Mouse (Mus musculus): ENCODE results near the gene Ndufb7. TPM values are rescaled to one million over a fixed set of nuclear protein-coding genes. Genes with fewer than 3 reads are reported as not detected.

Gene Ndufb7
- total and polyA plus RNA-seq, 3 experiments: 144 to 331 (median 223) TPM

GRCm38 (mm10) chr8:83618566-83618965 is 52.1 kb downstream of the Ndufb7 start:
- H3K4me2 ChIP-seq (ENCODE audit: insufficient read depth, low read depth, poor library complexity, severe bottlenecking): no peak overlapping the region
- dilution Hi-C loops (cut with MboI; ENCODE audit: extremely low pct_ligation_motif_present, extremely low pct_unique_long_range_greater_than_20kb, low sequenced_read_pairs) (no loop called here), in situ Hi-C loops (cut with MboI; ENCODE audit: low pct_ligation_motif_present, low pct_unique_long_range_greater_than_20kb, low sequenced_read_pairs) (no loop called here)
- no peak for TF ChIP-seq POLR2AphosphoS2 (IDR thresholded peaks at IDR 0.05; ENCODE audit: low read depth, low read length)
- no peak for TF ChIP-seq NRF1 (IDR thresholded peaks at IDR 0.05; ENCODE audit: low read depth, low read length)
- no peak for TF ChIP-seq ETS1 (conservative IDR thresholded peaks at IDR 0.05; ENCODE audit: low read depth, low read length)
- TF ChIP-seq POLR2A (IDR thresholded peaks at IDR 0.05; ENCODE audit: low read depth, low read length): no peak
- TF ChIP-seq PAX5 (IDR thresholded peaks at IDR 0.05; ENCODE audit: low read length): no peak
- no peak for TF ChIP-seq NELFE (IDR thresholded peaks at IDR 0.05; ENCODE audit: low read depth, low read length)
- no peak for TF ChIP-seq MAZ (IDR thresholded peaks at IDR 0.05; ENCODE audit: low read depth, low read length)
- no peak for TF ChIP-seq TBP (conservative IDR thresholded peaks at IDR 0.05; ENCODE audit: low read depth, low read length)
- no peak for TF ChIP-seq ZMIZ1 (IDR thresholded peaks at IDR 0.05; ENCODE audit: low read depth, low read length)
- no peak for TF ChIP-seq IRF4 (IDR thresholded peaks at IDR 0.05; ENCODE audit: low read depth, low read length)
- TF ChIP-seq JUN (IDR thresholded peaks at IDR 0.05; ENCODE audit: insufficient read depth, low read depth, low read length): no peak
- TF ChIP-seq ZNF384 (IDR thresholded peaks at IDR 0.05; ENCODE audit: low read depth, low read length): no peak
- no peak for TF ChIP-seq UBTF (IDR thresholded peaks at IDR 0.05; ENCODE audit: low read depth, low read length)
- no peak for TF ChIP-seq ZC3H11A (IDR thresholded peaks at IDR 0.05; ENCODE audit: low read depth, low read length)
- TF ChIP-seq RAD21 (IDR thresholded peaks at IDR 0.05; ENCODE audit: low read depth, low read length): no peak
- no peak for TF ChIP-seq ZKSCAN1 (IDR thresholded peaks at IDR 0.05; ENCODE audit: borderline replicate concordance, low read depth, low read length)
- TF ChIP-seq SIN3A (IDR thresholded peaks at IDR 0.05; ENCODE audit: low read length): no peak
- H3K36me3 ChIP-seq (replicated peaks in 1 of 2; ENCODE audit: control insufficient read depth in 1 of 2, insufficient read depth in 1 of 2, low read length in 1 of 2): peaks cover 0 to 7% of the 10 kb centered on the region in 2 experiments
- H3K27me3 ChIP-seq (replicated peaks): no peaks in the 10 kb centered on the region
- no peak overlapping the region for H3K27ac ChIP-seq (ENCODE audit: insufficient read depth, low read depth)
- H3K9me3 ChIP-seq (replicated peaks; ENCODE audit: low read length): peaks cover 2% of the 10 kb centered on the region
- no peaks in the 10 kb centered on the region for H3K79me2 ChIP-seq (replicated peaks; ENCODE audit: control insufficient read depth, extremely low read depth, insufficient read depth, poor library complexity, severe bottlenecking)
- H3K4me3 ChIP-seq (replicated peaks in 1 of 3; ENCODE audit: low read depth in 2 of 3, low read length in 2 of 3, poor library complexity in 1 of 3): no peak overlapping the region
- H3K4me1 ChIP-seq (ENCODE audit: control insufficient read depth in 1 of 2, insufficient read depth in 2 of 2): peaks cover 8 to 28% of the 10 kb centered on the region in 2 experiments
- no peak for DNase-seq (ENCODE audit: extremely low read depth)
- no peak overlapping the region for H3K9ac ChIP-seq (ENCODE audit: insufficient read depth, low read depth)

- Histone ChIP-seq H3K4me3 (replicated peaks in 1 of 3; ENCODE audit: low read depth in 2 of 3, low read length in 2 of 3, poor library complexity in 1 of 3) (no peak overlapping the region), H3K79me2 (replicated peaks; ENCODE audit: control insufficient read depth, extremely low read depth, insufficient read depth, poor library complexity, severe bottlenecking) (no peaks in the 10 kb centered on the region), H3K4me2 (ENCODE audit: insufficient read depth, low read depth, poor library complexity, severe bottlenecking) (no peak overlapping the region), H3K4me1 (ENCODE audit: control insufficient read depth in 1 of 2, insufficient read depth in 2 of 2) (peaks cover 15 to 35% of the 10 kb centered on the region in 2 experiments), H3K9ac (ENCODE audit: insufficient read depth, low read depth) (no peak overlapping the region), H3K27me3 (replicated peaks) (no peaks in the 10 kb centered on the region), H3K36me3 (replicated peaks in 1 of 2; ENCODE audit: control insufficient read depth in 1 of 2, insufficient read depth in 1 of 2, low read length in 1 of 2) (no peaks in the 10 kb centered on the region), H3K9me3 (replicated peaks; ENCODE audit: low read length) (peaks cover 2% of the 10 kb centered on the region), H3K27ac (ENCODE audit: insufficient read depth, low read depth) (no peak overlapping the region)
- no peak for DNase-seq (ENCODE audit: extremely low read depth)
- in situ Hi-C loops (cut with MboI; ENCODE audit: low pct_ligation_motif_present, low pct_unique_long_range_greater_than_20kb, low sequenced_read_pairs): no loop called here
- dilution Hi-C loops (cut with MboI; ENCODE audit: extremely low pct_ligation_motif_present, extremely low pct_unique_long_range_greater_than_20kb, low sequenced_read_pairs): no loop called here
- TF ChIP-seq RAD21 (IDR thresholded peaks at IDR 0.05; ENCODE audit: low read depth, low read length) (no peak), IRF4 (IDR thresholded peaks at IDR 0.05; ENCODE audit: low read depth, low read length) (0 out of 2 replicates have a peak, but pooled peaks have one; percentile 13), RCOR1 (conservative IDR thresholded peaks at IDR 0.05; ENCODE audit: low read depth, low read length) (no peak), EP300 (IDR thresholded peaks at IDR 0.05; ENCODE audit: low read length) (peak; percentile 44; the same call in 1 of the 2 replicates), BHLHE40 (IDR thresholded peaks at IDR 0.05; ENCODE audit: low read depth, low read length) (0 out of 2 replicates have a peak, but pooled peaks have one; percentile 25), ETS1 (conservative IDR thresholded peaks at IDR 0.05; ENCODE audit: low read depth, low read length) (peak; percentile 40; the same call in 1 of the 2 replicates), JUN (IDR thresholded peaks at IDR 0.05; ENCODE audit: insufficient read depth, low read depth, low read length) (peak; percentile 34; the same call in 1 of the 2 replicates)
Measured at GRCm38 (mm10) chr8:83619568-83620285, 53.3 kb downstream of the Ndufb7 start.

Other genes with a start within 250 kb of the Ndufb7 start
- gene Elmod2, start 234.2 kb upstream of the Ndufb7 start, total RNA-seq (2012; rRNA removed): 6.0 and 7.7 TPM in 2 replicates
- 9.8 and 10.8 TPM in 2 replicates for gene Elmod2, start 234.2 kb upstream of the Ndufb7 start, total RNA-seq (2014; rRNA removed)
- 6.6 and 7.4 TPM in 2 replicates for gene Elmod2, start 234.2 kb upstream of the Ndufb7 start, polyA plus RNA-seq (2012; ENCODE audit: insufficient read length, low read depth)
- gene Mgat4d, start 218.2 kb upstream of the Ndufb7 start, total RNA-seq (2012; rRNA removed): not detected in 2 replicates
- not detected in 2 replicates for gene Mgat4d, start 218.2 kb upstream of the Ndufb7 start, total RNA-seq (2014; rRNA removed)
- 0.17 TPM in 1 of 2 replicates, not detected in the other for gene Mgat4d, start 218.2 kb upstream of the Ndufb7 start, polyA plus RNA-seq (2012; ENCODE audit: insufficient read length, low read depth)
- 0.59 TPM in 2 replicates for gene Clgn, start 176.8 kb upstream of the Ndufb7 start, total RNA-seq (2012; rRNA removed)
- 1.2 and 1.3 TPM in 2 replicates for gene Clgn, start 176.8 kb upstream of the Ndufb7 start, total RNA-seq (2014; rRNA removed)
- 1.4 and 1.5 TPM in 2 replicates for gene Clgn, start 176.8 kb upstream of the Ndufb7 start, polyA plus RNA-seq (2012; ENCODE audit: insufficient read length, low read depth)
- 28.9 and 37.8 TPM in 2 replicates for gene Scoc, start 108.3 kb upstream of the Ndufb7 start, total RNA-seq (2012; rRNA removed)
- gene Scoc, start 108.3 kb upstream of the Ndufb7 start, total RNA-seq (2014; rRNA removed): 79.7 and 85.9 TPM in 2 replicates
- 25.4 and 34.5 TPM in 2 replicates for gene Scoc, start 108.3 kb upstream of the Ndufb7 start, polyA plus RNA-seq (2012; ENCODE audit: insufficient read length, low read depth)
- not detected in 2 replicates for gene Olfr370, start 30.9 kb upstream of the Ndufb7 start, total RNA-seq (2012; rRNA removed)
- gene Olfr370, start 30.9 kb upstream of the Ndufb7 start, total RNA-seq (2014; rRNA removed): not detected in 2 replicates
- gene Olfr370, start 30.9 kb upstream of the Ndufb7 start, polyA plus RNA-seq (2012; ENCODE audit: insufficient read length, low read depth): 0.10 TPM in 1 of 2 replicates, not detected in the other
- 130 and 171 TPM in 2 replicates for gene Tecr, start 41.3 kb downstream of the Ndufb7 start, total RNA-seq (2012; rRNA removed)
- 95.9 and 111 TPM in 2 replicates for gene Tecr, start 41.3 kb downstream of the Ndufb7 start, total RNA-seq (2014; rRNA removed)
- gene Tecr, start 41.3 kb downstream of the Ndufb7 start, polyA plus RNA-seq (2012; ENCODE audit: insufficient read length, low read depth): 199 and 209 TPM in 2 replicates
- gene Dnajb1, start 41.5 kb downstream of the Ndufb7 start, total RNA-seq (2012; rRNA removed): 24.9 and 32.0 TPM in 2 replicates
- 29.5 and 30.7 TPM in 2 replicates for gene Dnajb1, start 41.5 kb downstream of the Ndufb7 start, total RNA-seq (2014; rRNA removed)
- gene Dnajb1, start 41.5 kb downstream of the Ndufb7 start, polyA plus RNA-seq (2012; ENCODE audit: insufficient read length, low read depth): 30.5 and 30.9 TPM in 2 replicates
- gene Gipc1, start 86.0 kb downstream of the Ndufb7 start, total RNA-seq (2012; rRNA removed): 21.2 and 25.8 TPM in 2 replicates
- 21.0 and 24.4 TPM in 2 replicates for gene Gipc1, start 86.0 kb downstream of the Ndufb7 start, total RNA-seq (2014; rRNA removed)
- 22.6 and 24.2 TPM in 2 replicates for gene Gipc1, start 86.0 kb downstream of the Ndufb7 start, polyA plus RNA-seq (2012; ENCODE audit: insufficient read length, low read depth)
- gene Ptger1, start 100.0 kb downstream of the Ndufb7 start, total RNA-seq (2012; rRNA removed): 3.3 and 4.0 TPM in 2 replicates
- gene Ptger1, start 100.0 kb downstream of the Ndufb7 start, total RNA-seq (2014; rRNA removed): not detected in 2 replicates
- 2.6 and 7.6 TPM in 2 replicates for gene Ptger1, start 100.0 kb downstream of the Ndufb7 start, polyA plus RNA-seq (2012; ENCODE audit: insufficient read length, low read depth)
- gene Pkn1, start 132.5 kb downstream of the Ndufb7 start, total RNA-seq (2012; rRNA removed): 44.6 and 47.8 TPM in 2 replicates
- gene Pkn1, start 132.5 kb downstream of the Ndufb7 start, total RNA-seq (2014; rRNA removed): 28.1 and 33.5 TPM in 2 replicates
- gene Pkn1, start 132.5 kb downstream of the Ndufb7 start, polyA plus RNA-seq (2012; ENCODE audit: insufficient read length, low read depth): 58.8 and 60.3 TPM in 2 replicates
- gene Ddx39, start 148.5 kb downstream of the Ndufb7 start, total RNA-seq (2012; rRNA removed): 194 and 278 TPM in 2 replicates
- 339 and 372 TPM in 2 replicates for gene Ddx39, start 148.5 kb downstream of the Ndufb7 start, total RNA-seq (2014; rRNA removed)
- gene Ddx39, start 148.5 kb downstream of the Ndufb7 start, polyA plus RNA-seq (2012; ENCODE audit: insufficient read length, low read depth): 231 and 232 TPM in 2 replicates
- gene Adgre5, start 174.7 kb downstream of the Ndufb7 start, total RNA-seq (2012; rRNA removed): 23.6 and 27.4 TPM in 2 replicates
- gene Adgre5, start 174.7 kb downstream of the Ndufb7 start, total RNA-seq (2014; rRNA removed): 0.54 and 0.66 TPM in 2 replicates
- gene Adgre5, start 174.7 kb downstream of the Ndufb7 start, polyA plus RNA-seq (2012; ENCODE audit: insufficient read length, low read depth): 3.7 and 5.9 TPM in 2 replicates

Data from CH12.LX (cell line).